Mouse (Mus musculus): ENCODE data around the gene Kcnh5.

Kcnh5 gene

GRCm38 (mm10) chr12:74951124-74952115, 225.7 kb downstream of the Kcnh5 start:
- no peak for DNase-seq (ENCODE audit: low spot score)

- no peak for DNase-seq (ENCODE audit: low spot score)
Measured at GRCm38 (mm10) chr12:74901331-74901730, 275.8 kb downstream of the Kcnh5 start.

GRCm38 (mm10) chr12:74900777-74901176, 276.4 kb downstream of the Kcnh5 start:
- no peak for DNase-seq (ENCODE audit: low spot score)

- no peak for DNase-seq (ENCODE audit: low spot score)
Measured at GRCm38 (mm10) chr12:74899055-74899454, 278.1 kb downstream of the Kcnh5 start.

GRCm38 (mm10) chr12:74898211-74898610, 278.9 kb downstream of the Kcnh5 start:
- DNase-seq (ENCODE audit: low spot score) = no peak

GRCm38 (mm10) chr12:74894870-74895423, 282.2 kb downstream of the Kcnh5 start:
- DNase-seq (ENCODE audit: low spot score) = no peak

- DNase-seq (ENCODE audit: low spot score) = no peak
Measured at GRCm38 (mm10) chr12:74889419-74889818, 287.7 kb downstream of the Kcnh5 start.

- DNase-seq (ENCODE audit: low spot score) = no peak
Measured at GRCm38 (mm10) chr12:74887064-74887463, 290.1 kb downstream of the Kcnh5 start.

- no peak for DNase-seq (ENCODE audit: low spot score)
Measured at GRCm38 (mm10) chr12:74881344-74881743, 295.8 kb downstream of the Kcnh5 start.

- DNase-seq (ENCODE audit: low spot score) = no peak
Measured at GRCm38 (mm10) chr12:74855666-74856065, 321.5 kb downstream of the Kcnh5 start.

GRCm38 (mm10) chr12:74854263-74854662, 322.9 kb downstream of the Kcnh5 start:
- DNase-seq (ENCODE audit: low spot score) = no peak

- no peak for DNase-seq (ENCODE audit: low spot score)
Measured at GRCm38 (mm10) chr12:74850323-74850722, 326.8 kb downstream of the Kcnh5 start.

- DNase-seq (ENCODE audit: low spot score) = no peak
Measured at GRCm38 (mm10) chr12:74849912-74850311, 327.2 kb downstream of the Kcnh5 start.

- DNase-seq (ENCODE audit: low spot score) = peak; percentile 82
Measured at GRCm38 (mm10) chr12:74848611-74849347, 328.4 kb downstream of the Kcnh5 start.
